Mouse (Mus musculus): ENCODE results near the gene Rftn2.

Rftn2 gene

GRCm38 (mm10) chr1:55123046-55123445 lies 103.5 kb downstream of the Rftn2 start:
- no peak for DNase-seq

Data from cerebellum, adult 9-11 months (tissue).